Mouse (Mus musculus): Measurements from ENCODE around the gene Rrbp1.

Rrbp1 gene

GRCm38 (mm10) chr2:143955004-143955403 lies 56.1 kb downstream of the Rrbp1 start:
- no peak for DNase-seq (ENCODE audit: low spot score)

DNA sequence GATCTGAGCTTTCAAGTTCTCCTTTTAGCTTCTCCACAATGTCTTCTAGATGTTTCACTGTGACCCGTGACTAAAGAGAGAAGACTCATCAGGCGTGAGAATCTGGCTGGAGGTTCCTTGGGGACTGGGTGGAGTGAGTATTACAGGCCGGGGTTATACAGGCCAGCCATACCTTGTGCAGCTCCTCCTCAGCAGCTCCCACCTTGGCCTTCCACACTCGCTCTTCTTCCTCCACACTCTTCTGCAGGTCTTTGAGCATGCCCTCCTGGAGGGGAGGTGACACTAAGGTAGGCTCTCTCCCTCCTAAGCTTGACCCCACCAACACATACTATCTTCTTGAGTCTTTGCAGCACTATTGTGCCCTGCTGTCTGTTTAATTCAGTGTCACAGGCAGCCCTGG lies 57.1 kb downstream of the Rrbp1 start:
- DNase-seq (ENCODE audit: low spot score) = no peak

GRCm38 (mm10) chr2:143951546-143952315 lies 59.3 kb downstream of the Rrbp1 start:
- no peak for DNase-seq (ENCODE audit: low spot score)

- DNase-seq (ENCODE audit: low spot score) = no peak
Measured at GRCm38 (mm10) chr2:143951028-143951420, 60.0 kb downstream of the Rrbp1 start.

DNA sequence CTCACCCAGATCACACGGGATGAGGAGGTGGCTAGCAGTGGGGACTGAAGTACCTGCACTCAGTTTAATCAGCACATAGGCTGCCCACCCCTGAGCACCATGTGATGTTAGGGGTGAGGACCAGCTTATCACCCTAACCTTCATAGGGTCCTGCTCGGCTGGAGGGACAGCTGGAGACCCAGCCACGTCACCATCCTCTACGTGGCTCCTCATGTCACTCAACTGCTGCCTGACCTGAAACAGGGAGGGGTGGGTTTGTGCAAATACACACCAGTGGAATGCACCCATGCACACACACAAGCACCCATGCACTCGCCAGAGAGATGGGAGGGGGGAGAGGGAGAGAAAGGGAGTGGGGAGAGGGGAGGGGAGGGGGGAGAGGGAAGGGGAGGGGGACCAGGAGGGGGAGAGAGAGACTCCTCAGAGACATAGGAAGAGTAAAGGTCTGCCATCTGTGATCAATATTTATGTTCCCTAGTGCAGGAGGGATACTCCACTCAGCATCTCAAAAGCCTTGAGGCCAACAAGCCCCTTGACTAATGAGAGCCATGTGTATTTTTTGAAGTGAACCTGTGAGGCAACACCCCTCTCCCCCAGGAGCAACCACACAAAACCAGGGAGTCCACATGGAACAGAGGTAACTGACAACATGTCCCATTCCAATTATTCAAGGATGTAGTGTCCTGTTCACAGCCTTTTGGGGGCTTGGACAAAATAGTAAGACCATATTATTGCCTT lies 60.6 kb downstream of the Rrbp1 start:
- no peak for DNase-seq (ENCODE audit: low spot score)

DNA sequence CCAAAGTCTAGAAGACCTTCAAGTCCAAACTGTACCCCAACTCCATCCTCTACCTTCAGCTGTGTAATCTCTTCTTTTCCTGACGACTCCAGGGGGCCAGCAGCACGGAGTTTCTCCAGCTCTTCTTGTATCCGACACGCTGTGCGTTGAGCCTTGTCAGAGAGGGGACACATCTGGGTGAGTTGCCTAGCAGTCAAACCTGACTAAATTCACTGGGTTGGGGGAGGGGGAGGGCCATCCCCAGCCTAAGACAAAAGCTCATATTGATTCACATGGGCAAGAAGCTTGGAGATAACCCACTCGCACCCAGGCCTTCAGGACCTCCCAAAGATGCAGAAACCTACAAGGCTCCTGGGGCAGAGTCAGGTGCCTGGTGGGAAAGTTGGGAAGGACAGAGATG lies 61.8 kb downstream of the Rrbp1 start:
- DNase-seq (ENCODE audit: low spot score) = no peak

GRCm38 (mm10) chr2:143948416-143948815 lies 62.6 kb downstream of the Rrbp1 start:
- DNase-seq (ENCODE audit: low spot score) = no peak

- no peak for DNase-seq (ENCODE audit: low spot score)
Measured at GRCm38 (mm10) chr2:143947981-143948380, 63.1 kb downstream of the Rrbp1 start.

DNA sequence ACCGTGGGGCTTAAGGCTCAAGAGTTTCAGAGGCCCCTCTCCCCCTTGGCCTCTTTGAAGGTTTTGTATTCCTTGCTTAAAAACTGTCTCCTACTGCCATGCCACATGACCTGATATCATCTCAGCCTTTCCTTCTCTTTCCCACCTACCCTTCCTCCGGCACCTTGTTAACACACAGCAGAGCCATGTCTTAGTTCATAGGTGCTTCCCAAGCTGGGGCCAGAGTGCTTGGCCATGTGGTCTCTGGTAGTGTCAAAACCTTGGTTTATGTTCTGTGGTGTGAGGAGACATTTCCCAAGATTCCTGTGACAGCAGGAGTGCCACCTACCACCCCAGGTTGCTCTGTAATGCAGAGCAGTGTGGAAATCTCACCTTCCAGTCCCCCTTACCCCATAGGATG lies 64.7 kb downstream of the Rrbp1 start:
- DNase-seq (ENCODE audit: low spot score) = no peak

GRCm38 (mm10) chr2:143945466-143946075 lies 65.5 kb downstream of the Rrbp1 start:
- no peak for DNase-seq (ENCODE audit: low spot score)

DNA sequence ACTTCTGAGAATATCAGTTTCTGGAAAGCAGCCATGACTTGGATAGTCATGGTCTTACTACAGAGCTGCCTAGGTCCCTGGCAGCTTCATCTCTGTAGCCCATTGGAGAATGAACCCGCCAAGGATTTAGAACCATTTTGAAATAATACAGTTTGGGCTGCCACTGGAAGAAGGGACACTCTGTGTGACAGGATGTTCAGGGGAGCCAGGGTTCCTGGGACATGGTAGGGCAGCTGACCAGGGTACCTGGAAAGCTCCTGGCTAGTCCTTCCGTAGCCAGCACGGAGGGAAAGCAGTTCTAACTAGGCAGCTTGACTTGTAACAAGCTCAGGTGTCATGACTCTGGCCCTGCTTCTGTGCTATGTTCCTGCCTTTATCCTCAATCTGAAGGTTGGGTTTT lies 66.3 kb downstream of the Rrbp1 start:
- DNase-seq (ENCODE audit: low spot score) = no peak

DNA sequence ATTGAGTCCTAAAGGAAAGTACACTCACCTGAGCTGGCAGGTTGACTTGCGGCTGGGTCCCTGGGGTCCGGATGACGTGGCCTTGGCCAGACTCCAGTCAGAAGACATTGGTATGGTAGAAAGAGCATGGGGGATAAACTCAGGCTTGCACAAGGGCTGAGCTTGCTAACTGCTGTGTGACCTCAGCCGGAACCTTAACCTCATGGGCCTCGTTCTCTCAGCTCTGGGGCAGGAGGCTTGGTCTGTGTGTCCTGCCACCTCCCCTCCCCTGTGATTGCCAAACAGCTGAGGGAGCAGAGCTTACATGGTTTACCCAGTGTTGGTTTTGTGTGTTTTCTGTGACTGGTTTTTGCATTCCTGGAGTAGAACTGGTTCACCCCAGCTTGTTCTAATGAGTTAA lies 70.7 kb downstream of the Rrbp1 start:
- no peak for DNase-seq (ENCODE audit: low spot score)

GRCm38 (mm10) chr2:143937861-143938260 lies 73.2 kb downstream of the Rrbp1 start:
- no peak for DNase-seq (ENCODE audit: low spot score)

- DNase-seq (ENCODE audit: low spot score) = no peak
Measured at GRCm38 (mm10) chr2:143934439-143934838, 76.6 kb downstream of the Rrbp1 start.

- DNase-seq (ENCODE audit: low spot score) = no peak
Measured at GRCm38 (mm10) chr2:143933516-143933915, 77.5 kb downstream of the Rrbp1 start.

DNA sequence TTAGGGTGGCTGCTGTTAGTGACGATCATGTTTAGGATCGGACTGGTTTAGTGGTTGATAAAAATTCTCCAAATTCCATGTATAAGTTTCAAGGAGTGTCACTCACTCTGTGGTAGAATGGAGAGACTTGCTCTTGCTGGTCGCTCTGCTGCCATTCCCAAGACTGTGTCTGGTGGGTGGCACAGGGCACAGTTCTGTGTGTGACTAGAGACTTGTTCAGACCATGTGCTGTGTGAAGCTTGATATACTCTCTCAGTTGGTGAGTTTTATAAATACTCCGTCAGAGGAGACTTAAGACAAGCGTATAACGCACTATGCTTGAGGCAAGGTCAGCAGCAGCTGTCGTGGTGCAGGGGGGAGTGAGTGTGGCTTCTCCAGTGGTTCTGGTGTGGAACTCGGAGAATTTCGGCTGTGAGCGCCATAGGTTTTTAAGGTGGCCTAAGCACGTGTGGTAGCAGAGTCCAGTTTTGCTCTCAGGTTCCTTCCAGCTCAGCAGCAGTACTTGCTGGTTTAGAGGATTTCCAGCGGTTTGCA lies 78.7 kb downstream of the Rrbp1 start:
- DNase-seq (ENCODE audit: low spot score) = no peak

DNA sequence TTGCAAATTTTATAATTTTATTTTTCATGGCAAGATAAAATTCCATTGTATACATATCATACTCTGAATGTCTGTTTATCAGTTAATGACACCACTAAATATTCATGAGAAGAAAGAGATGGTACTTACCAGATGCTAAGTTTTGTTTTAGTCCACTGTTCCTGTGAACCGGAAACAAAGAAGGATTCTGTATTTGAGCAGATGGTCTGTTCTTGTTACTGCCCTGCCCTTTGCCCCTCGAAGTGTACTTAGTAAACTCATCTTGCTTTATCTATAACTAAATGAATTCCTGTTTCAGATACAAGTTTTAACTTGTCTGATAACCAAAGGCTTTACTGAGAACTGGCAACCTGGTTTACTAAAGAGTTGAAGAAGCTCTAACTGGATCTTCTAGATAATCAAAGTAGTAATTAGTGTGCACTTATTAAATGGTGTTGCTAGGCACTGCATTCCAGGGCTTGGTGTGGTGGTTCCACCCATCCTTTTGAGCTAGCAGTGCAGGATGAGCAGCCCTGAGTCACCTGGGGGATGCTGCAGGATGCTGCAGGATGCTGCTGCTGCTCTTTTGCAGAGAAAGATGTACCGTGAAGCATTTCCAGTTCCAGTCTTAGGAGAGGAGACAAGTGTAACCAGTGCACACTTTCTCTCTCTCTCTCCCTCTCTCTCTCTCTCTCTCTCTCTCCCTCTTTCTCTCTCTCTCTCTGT lies 81.3 kb downstream of the Rrbp1 start:
- DNase-seq (ENCODE audit: low spot score) = no peak

DNA sequence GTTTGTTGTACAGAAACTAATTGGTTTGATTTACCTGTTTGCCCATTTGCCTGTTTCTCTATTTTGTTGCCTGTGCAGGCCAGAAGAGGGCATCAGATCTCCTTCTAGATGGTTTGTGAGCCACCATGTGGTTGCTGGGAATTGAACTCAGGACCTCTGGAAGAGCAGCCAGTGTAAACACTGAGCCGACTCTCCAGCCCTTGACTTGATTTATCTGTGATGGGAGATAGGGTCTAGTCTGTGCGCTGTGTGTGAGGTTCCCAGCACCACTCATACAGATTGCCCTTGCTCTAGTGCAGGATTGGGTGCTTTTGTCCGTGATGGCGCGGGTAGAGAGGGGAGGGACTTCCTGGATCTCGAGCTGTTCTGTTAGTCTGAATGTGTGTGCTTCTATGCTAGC lies 85.2 kb downstream of the Rrbp1 start:
- no peak for DNase-seq (ENCODE audit: low spot score)

DNA sequence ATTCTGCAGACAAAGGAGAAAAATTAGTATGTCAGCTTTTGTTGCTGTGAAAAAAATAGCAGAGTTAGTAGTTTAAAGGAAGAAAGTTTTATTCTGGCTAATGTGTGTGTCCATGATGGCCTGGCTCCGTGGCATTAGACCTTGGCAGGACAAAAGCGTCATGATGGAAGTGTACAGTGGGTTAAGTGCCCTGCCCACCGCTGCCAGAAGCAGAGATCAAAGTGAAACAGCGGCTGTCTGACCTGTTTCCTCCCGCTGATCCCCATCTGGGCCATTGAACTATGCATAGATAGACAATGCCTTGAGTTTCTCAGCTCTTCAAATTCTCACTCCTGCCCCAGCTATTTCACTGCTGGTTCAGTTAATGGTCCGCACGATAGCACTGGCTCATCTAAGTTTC lies 87.0 kb downstream of the Rrbp1 start:
- no peak for DNase-seq (ENCODE audit: low spot score)

GRCm38 (mm10) chr2:143918831-143919502 lies 92.1 kb downstream of the Rrbp1 start:
- no peak for DNase-seq (ENCODE audit: low spot score)

DNA sequence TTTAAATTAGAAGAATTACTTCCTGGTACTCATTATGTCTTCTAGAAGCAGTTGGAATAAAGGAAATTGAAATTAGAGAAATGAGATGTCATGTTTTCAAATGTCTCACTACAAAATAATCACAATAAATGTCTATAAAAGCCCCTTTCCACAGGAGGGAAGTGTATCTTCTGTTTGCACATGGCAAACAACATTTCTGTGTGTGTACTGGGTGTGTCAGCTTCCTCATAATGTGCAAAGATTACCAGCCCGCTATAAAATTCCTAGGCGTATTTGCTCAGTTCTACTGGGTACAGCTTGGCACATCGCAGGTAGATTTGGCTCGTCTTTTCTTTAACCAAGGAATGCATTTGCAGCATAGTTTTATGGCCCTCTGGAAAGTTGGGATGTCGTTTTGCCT lies 93.4 kb downstream of the Rrbp1 start:
- DNase-seq (ENCODE audit: low spot score) = no peak

DNA sequence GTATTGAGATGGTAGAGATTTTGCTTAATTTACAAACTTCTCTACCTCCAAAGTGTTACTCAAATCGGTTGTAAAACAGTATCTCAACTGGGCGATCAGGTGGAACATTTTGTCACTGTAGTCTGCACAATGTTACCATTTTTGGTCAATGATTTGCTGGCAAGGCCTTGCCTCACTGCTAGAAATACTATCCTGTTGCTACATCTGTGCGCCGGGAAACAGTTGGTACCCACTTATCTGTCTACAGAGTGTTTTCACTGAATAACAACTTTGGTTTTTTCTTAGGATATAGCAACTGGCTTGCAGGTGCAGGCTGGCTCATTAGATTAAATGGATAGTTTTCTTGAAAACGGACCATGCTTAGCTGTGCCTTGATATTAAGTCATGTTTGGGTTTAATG lies 94.8 kb downstream of the Rrbp1 start:
- peak; percentile 31 for DNase-seq (ENCODE audit: low spot score)
